Mouse (Mus musculus) liver, postnatal 0 days (tissue): Measurements from ENCODE around the gene Scd4. TPM values are rescaled to one million over a fixed set of nuclear protein-coding genes. Genes with fewer than 3 reads are reported as not detected.

Experiments used
- ATAC-seq: fragments of 200-750 bp; cut with Nextera tagmentation; 2 replicates; pipeline ENCODE4 v1.8.0; 2017; ENCODE audit warnings: mild to moderate bottlenecking, moderate library complexity
- DNase-seq: peaks from one replicate; pipeline ENCODE4 v3.0.0-alpha.2; 2016
- H3K27ac ChIP-seq: fragments of 300-500 bp; sonication (generic); 2 replicates; pipeline ENCODE4 v1.5.1; 2014; ENCODE audit warnings: antibody characterized with exemption, moderate library complexity, mild to moderate bottlenecking, low read depth
- H3K27me3 ChIP-seq: fragments of 300-500 bp; sonication (generic); 2 replicates; pipeline ENCODE4 v1.6.1; 2014; ENCODE audit warnings: low read length, control low read depth, mixed read lengths; ENCODE audit not compliant: insufficient read depth
- H3K36me3 ChIP-seq: fragments of 300-500 bp; sonication (generic); replicated peaks from 2 replicates; pipeline ENCODE4 v1.6.1; 2014; ENCODE audit warnings: mild to moderate bottlenecking, control low read depth, low read length, moderate library complexity, mixed read lengths; ENCODE audit not compliant: insufficient read depth
- H3K4me1 ChIP-seq: fragments of 300-500 bp; sonication (generic); 2 replicates; pipeline ENCODE4 v1.6.1; 2014; ENCODE audit warnings: antibody characterized with exemption, mild to moderate bottlenecking, control low read depth; ENCODE audit not compliant: insufficient read depth
- H3K4me2 ChIP-seq: fragments of 300-500 bp; sonication (generic); 2 replicates; pipeline ENCODE4 v1.6.1; 2014; ENCODE audit warnings: low read depth, mild to moderate bottlenecking, low read length, moderate library complexity, mixed read lengths
- H3K4me3 ChIP-seq: fragments of 300-500 bp; sonication (generic); 2 replicates; pipeline ENCODE4 v1.5.1; 2014; ENCODE audit warnings: low read depth, low read length
- H3K9ac ChIP-seq: fragments of 300-500 bp; sonication (generic); replicated peaks from 2 replicates; pipeline ENCODE4 v1.6.1; 2014; ENCODE audit warnings: mild to moderate bottlenecking, moderate library complexity
- H3K9me3 ChIP-seq: fragments of 300-500 bp; sonication (generic); 2 replicates; pipeline ENCODE4 v1.6.1; 2016; ENCODE audit warnings: mild to moderate bottlenecking, control low read depth, low read length, mixed read lengths
- CTCF ChIP-seq: sonication (generic); IDR thresholded peaks from 2 replicates; pipeline ENCODE4 v1.5.1; 2016; ENCODE audit warnings: antibody characterized with exemption, low read depth
- EP300 ChIP-seq: IDR thresholded peaks from 2 replicates; pipeline ENCODE4 v1.6.1; 2016; ENCODE audit warnings: antibody characterized with exemption, low read depth, mild to moderate bottlenecking
- WGBS: fragments of 180-500 bp; shearing (Covaris S2); extraction: QIAGEN DNeasy Blood & Tissue Kit; methylation state at CpG from one replicate; pipeline ENCODE4 v1.1.7; 2014; ENCODE audit not compliant: insufficient replicate concordance; 5-methylcytosine and 5-hydroxymethylcytosine counted together
- polyA plus RNA-seq: library from polyadenylated mRNA; unstranded; fragments of >200 nt; fragmentation: Nextera tagmentation; extraction: Ambion mirVana; gene quantifications from 2 replicates; pipeline ENCODE4 v1.2.1, GENCODE M21; 2015

Gene Scd4
- polyA plus RNA-seq, 1 experiment from 2014 or later = not detected

GRCm38 (mm10) chr19:44311306-44312006 lies 21.4 kb upstream of the Scd4 start:
- Histone ChIP-seq H3K4me2 (no peak overlapping the region), H3K36me3 (peaks cover 15% of the 10 kb centered on the region), H3K4me1 (peaks cover 12% of the 10 kb centered on the region), H3K27me3 (no peaks in the 10 kb centered on the region), H3K9me3 (no peaks in the 10 kb centered on the region), H3K27ac (no peak overlapping the region), H3K9ac (no peak overlapping the region), H3K4me3 (no peak overlapping the region)
- TF ChIP-seq EP300 (no peak), CTCF (no peak)
- no peak for ATAC-seq
- 84% methylated on average over 8 of the region's 8 CpGs for WGBS
- DNase-seq = no peak

- 44% methylated on average over 4 of the region's 4 CpGs for WGBS
- no peak for ATAC-seq
- no peaks in the 10 kb centered on the region for H3K9me3 ChIP-seq
- no peak for DNase-seq
- H3K36me3 ChIP-seq = peaks cover 10% of the 10 kb centered on the region; the same call in 1 of the 2 replicates
- H3K4me2 ChIP-seq = no peak overlapping the region
- peaks cover 12% of the 10 kb centered on the region for H3K4me1 ChIP-seq
- H3K27me3 ChIP-seq = no peaks in the 10 kb centered on the region
- H3K4me3 ChIP-seq = no peak overlapping the region
- no peak overlapping the region for H3K9ac ChIP-seq
- TF ChIP-seq CTCF (no peak), EP300 (no peak)
- H3K27ac ChIP-seq = no peak overlapping the region
These were observed 20.9 kb upstream of the Scd4 start for GRCm38 (mm10) chr19:44312007-44312360.

- no peak for ATAC-seq
- H3K4me3 ChIP-seq = no peak overlapping the region
- H3K9ac ChIP-seq = no peak overlapping the region
- TF ChIP-seq EP300 = no peak
- no peak for TF ChIP-seq CTCF
- H3K4me2 ChIP-seq = no peak overlapping the region
- H3K9me3 ChIP-seq = no peaks in the 10 kb centered on the region
- peaks cover 3% of the 10 kb centered on the region; the same call in 1 of the 2 replicates for H3K36me3 ChIP-seq
- no peak overlapping the region for H3K27ac ChIP-seq
- DNase-seq = no peak
- WGBS = 70% methylated on average over 3 of the region's 3 CpGs
- no peaks in the 10 kb centered on the region for H3K27me3 ChIP-seq
- peaks cover 12% of the 10 kb centered on the region for H3K4me1 ChIP-seq
These were observed 19.8 kb upstream of the Scd4 start for GRCm38 (mm10) chr19:44313066-44313465.

GRCm38 (mm10) chr19:44314327-44314759 lies 18.5 kb upstream of the Scd4 start:
- peak overlapping the region; percentile 88 for H3K27ac ChIP-seq

GRCm38 (mm10) chr19:44314871-44315414 lies 17.9 kb upstream of the Scd4 start:
- peak overlapping the region; percentile 51 for H3K9ac ChIP-seq
- no peak for TF ChIP-seq CTCF
- WGBS = 3% methylated on average over 11 of the region's 11 CpGs

More at GRCm38 (mm10) chr19:44314327-44314759, 18.5 kb upstream of the Scd4 start:
- TF ChIP-seq EP300 = no peak
- no peak for TF ChIP-seq CTCF
- peak; percentile 98 for ATAC-seq
- H3K9ac ChIP-seq = peak overlapping the region; percentile 51
- H3K27me3 ChIP-seq = no peaks in the 10 kb centered on the region
- DNase-seq = peak; percentile 88
- H3K4me3 ChIP-seq = peak overlapping the region; percentile 54
- no peaks in the 10 kb centered on the region for H3K9me3 ChIP-seq
- WGBS = 3% methylated on average over 18 of the region's 18 CpGs
- peak overlapping the region; percentile 76 for H3K4me2 ChIP-seq
- no peaks in the 10 kb centered on the region for H3K36me3 ChIP-seq
- H3K4me1 ChIP-seq = peaks cover 12% of the 10 kb centered on the region

GRCm38 (mm10) chr19:44316752-44317315 lies 16.1 kb upstream of the Scd4 start:
- no peak for ATAC-seq
- Histone ChIP-seq H3K9ac (no peak overlapping the region), H3K4me3 (no peak overlapping the region), H3K27me3 (no peaks in the 10 kb centered on the region), H3K27ac (no peak overlapping the region), H3K4me2 (no peak overlapping the region), H3K9me3 (no peaks in the 10 kb centered on the region; the same call in 1 of the 2 replicates), H3K36me3 (no peaks in the 10 kb centered on the region), H3K4me1 (peaks cover 12% of the 10 kb centered on the region)
- WGBS = 76% methylated on average over 5 of the region's 5 CpGs
- no peak for DNase-seq
- TF ChIP-seq CTCF (no peak), EP300 (no peak)

More at GRCm38 (mm10) chr19:44314871-44315414, 17.9 kb upstream of the Scd4 start:
- peak; percentile 65 for ATAC-seq
- Histone ChIP-seq H3K4me3 (peak overlapping the region; percentile 54), H3K27me3 (no peaks in the 10 kb centered on the region), H3K27ac (peak overlapping the region; percentile 88), H3K4me1 (peaks cover 12% of the 10 kb centered on the region), H3K9me3 (no peaks in the 10 kb centered on the region; the same call in 1 of the 2 replicates), H3K4me2 (peak overlapping the region; percentile 76), H3K36me3 (no peaks in the 10 kb centered on the region)
- peak; percentile 42 for DNase-seq
